Mouse (Mus musculus): ENCODE measurements around the gene Inha. TPM values are rescaled to one million over a fixed set of nuclear protein-coding genes. Genes with fewer than 3 reads are reported as not detected.

The Inha gene
- polyA plus RNA-seq, 1 experiment from 2014 or later: 10.7 TPM

DNA sequence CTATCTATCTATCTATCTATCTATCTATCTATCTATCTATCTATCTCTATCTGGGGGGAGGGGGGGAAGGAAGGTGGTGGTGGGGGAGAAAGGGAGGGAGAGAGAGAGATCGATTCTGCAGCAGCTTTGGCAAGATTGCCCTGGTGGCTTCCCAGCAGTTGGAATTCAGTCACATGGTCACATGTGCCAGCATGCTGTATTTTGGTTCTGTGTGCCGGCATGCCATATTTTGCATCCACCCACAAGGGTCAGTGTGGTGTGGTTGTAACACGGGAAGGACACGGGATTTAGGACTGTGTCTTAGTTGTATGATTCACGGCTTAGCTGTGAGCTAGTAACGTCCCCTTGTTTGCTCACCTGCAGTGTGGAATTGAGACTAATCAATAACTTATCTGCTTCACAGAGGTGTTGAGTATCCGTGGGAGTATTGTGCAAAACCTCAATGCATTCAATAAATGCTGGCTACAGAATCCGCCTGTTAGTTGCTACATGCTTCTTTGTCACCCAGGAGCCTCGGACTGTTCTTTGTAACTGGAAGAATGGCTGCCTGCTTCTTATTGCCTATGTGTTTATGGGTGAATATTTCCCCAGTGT, 31.8 kb downstream of the Inha start:
- H3K4me3 ChIP-seq (ENCODE audit: low read length): no peak overlapping the region
- H3K27ac ChIP-seq (ENCODE audit: low read length): no peak overlapping the region
- ATAC-seq (ENCODE audit: low FRiP score, low TSS enrichment): no peak
- H3K9me3 ChIP-seq (ENCODE audit: low read length): no peaks in the 10 kb centered on the region
- no peak overlapping the region for H3K9ac ChIP-seq (replicated peaks; ENCODE audit: low read length)
- no peak overlapping the region for H3K4me2 ChIP-seq (replicated peaks; ENCODE audit: low read depth, low read length)
- peaks cover 22% of the 10 kb centered on the region for H3K36me3 ChIP-seq (ENCODE audit: insufficient read depth, low read length)
- no peaks in the 10 kb centered on the region for H3K27me3 ChIP-seq (ENCODE audit: insufficient read depth, low read length)
- peaks cover 6% of the 10 kb centered on the region for H3K4me1 ChIP-seq (ENCODE audit: insufficient read depth, low read length)
- WGBS: 60% methylated on average over 9 of the region's 9 CpGs

DNA sequence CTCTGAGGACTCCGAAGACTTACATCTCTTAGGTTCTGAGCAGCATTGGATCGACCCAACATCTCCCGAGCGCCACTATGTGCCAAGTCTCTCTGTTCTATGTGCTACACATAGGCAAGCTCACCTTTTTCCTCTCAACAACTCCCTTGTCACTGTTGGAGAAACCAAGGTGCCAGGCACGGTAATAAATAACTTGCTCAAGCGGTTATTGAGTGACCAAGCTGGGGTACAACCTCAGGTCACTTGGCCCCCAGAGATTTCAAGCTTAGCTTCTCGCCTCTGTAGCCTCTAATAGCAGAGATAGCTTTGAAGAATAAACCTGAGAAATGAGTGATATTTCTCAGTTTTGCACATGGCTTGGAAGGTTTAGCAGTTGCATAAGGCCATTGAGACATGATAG, 34.6 kb downstream of the Inha start:
- no peak overlapping the region for H3K27ac ChIP-seq (ENCODE audit: low read length)
- no peak overlapping the region for H3K4me2 ChIP-seq (replicated peaks; ENCODE audit: low read depth, low read length)
- H3K4me3 ChIP-seq (ENCODE audit: low read length): no peak overlapping the region
- H3K27me3 ChIP-seq (ENCODE audit: insufficient read depth, low read length): no peaks in the 10 kb centered on the region
- H3K4me1 ChIP-seq (ENCODE audit: insufficient read depth, low read length): peaks cover 7% of the 10 kb centered on the region
- no peak overlapping the region for H3K9ac ChIP-seq (replicated peaks; ENCODE audit: low read length)
- no peaks in the 10 kb centered on the region for H3K9me3 ChIP-seq (ENCODE audit: low read length)
- ATAC-seq (ENCODE audit: low FRiP score, low TSS enrichment): no peak
- peaks cover under 1% of the 10 kb centered on the region; the same call in 1 of the 2 replicates for H3K36me3 ChIP-seq (ENCODE audit: insufficient read depth, low read length)
- WGBS: 86% methylated on average over 7 of the region's 7 CpGs

DNA sequence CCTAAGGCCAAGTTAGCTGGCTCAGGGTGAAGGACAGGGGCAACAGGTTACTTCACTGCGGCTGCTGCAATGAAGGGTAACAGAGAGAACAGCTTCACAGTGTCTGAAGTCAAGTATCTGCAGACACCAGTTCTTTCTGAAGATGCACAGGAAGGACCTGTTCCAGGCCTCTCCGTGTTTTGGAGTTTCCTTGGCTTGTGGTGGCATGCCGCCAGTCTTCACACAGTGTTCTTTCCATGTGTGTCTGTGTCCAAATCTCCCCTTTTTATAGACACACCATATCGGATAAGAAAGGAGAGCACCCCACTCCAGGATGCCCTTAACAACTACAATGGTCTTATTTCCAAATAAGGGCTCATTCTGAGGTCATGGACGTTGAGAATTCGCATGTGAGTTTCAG, 37.5 kb downstream of the Inha start:
- Histone ChIP-seq H3K4me2 (replicated peaks; ENCODE audit: low read depth, low read length) (no peak overlapping the region), H3K27me3 (ENCODE audit: insufficient read depth, low read length) (no peaks in the 10 kb centered on the region), H3K27ac (ENCODE audit: low read length) (no peak overlapping the region), H3K4me1 (ENCODE audit: insufficient read depth, low read length) (peaks cover 14% of the 10 kb centered on the region), H3K9me3 (ENCODE audit: low read length) (no peaks in the 10 kb centered on the region), H3K4me3 (ENCODE audit: low read length) (no peak overlapping the region), H3K9ac (replicated peaks; ENCODE audit: low read length) (no peak overlapping the region), H3K36me3 (ENCODE audit: insufficient read depth, low read length) (0 out of 2 replicates have a peak, but pooled peaks cover 4% of the 10 kb centered on the region)
- WGBS: 84% methylated on average over 6 of the region's 6 CpGs
- no peak for ATAC-seq (ENCODE audit: low FRiP score, low TSS enrichment)

DNA sequence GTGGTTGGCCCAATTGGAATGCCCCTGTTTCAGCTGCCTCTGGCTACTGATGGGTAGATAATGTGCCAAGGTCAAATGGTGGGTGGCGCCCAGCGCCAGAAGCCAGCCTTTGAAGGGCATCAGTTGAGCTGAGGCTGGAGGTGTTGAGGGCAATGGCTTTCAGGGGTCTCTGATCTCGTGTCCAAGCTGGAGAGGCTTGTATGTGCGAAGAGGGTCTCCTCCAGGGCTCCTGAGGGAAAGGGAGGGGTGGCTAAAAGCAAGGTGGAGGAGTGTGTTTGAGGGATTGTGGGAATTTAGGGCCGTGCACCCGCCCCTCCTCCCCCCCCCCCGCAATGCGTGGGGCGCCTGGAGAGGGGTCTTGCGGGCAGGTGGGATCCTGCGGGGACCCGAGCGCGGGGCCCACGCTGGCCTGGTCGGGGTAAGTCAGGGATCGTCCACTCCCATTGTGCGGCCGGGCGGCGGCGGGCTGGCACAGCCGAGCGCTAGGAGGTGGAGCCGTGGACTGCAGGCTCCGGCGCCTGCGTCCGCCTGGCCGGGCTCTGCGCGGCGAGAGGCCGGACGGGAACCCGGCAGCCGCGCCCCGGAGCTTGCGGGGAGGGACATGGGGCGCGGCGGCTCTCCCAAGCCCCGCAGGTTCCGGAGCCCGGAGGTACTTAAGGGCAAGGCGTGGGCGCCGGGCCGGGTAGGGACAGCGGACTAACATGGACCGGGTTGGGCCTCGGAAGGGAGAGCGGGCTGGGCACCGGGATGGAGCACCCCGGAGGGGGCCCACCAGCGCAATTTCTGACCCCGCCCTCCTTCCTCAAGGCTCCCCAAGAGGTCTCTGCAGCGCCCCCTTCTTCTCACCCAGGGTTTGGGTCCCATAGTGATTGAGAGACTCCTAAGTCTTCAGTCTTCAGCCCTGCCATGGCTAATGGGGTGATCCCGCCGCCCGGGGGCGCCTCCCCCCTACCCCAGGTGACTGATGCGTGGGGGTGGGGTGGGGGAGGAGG, 39.4 kb downstream of the Inha start, which contains the start of gene Slc4a3:
Gene Slc4a3 (plus strand): TSS at position 302 of the 992 bp plus-strand sequence.
- Histone ChIP-seq H3K27me3 (ENCODE audit: insufficient read depth, low read length) (no peaks in the 10 kb centered on the region), H3K4me2 (replicated peaks; ENCODE audit: low read depth, low read length) (peak within 1 kb of the TSS; percentile 81), H3K4me3 (ENCODE audit: low read length) (peak within 1 kb of the TSS; percentile 80), H3K9me3 (ENCODE audit: low read length) (no peaks in the 10 kb centered on the region), H3K27ac (ENCODE audit: low read length) (peak within 1 kb of the TSS; percentile 88), H3K4me1 (ENCODE audit: insufficient read depth, low read length) (peaks cover 14% of the 10 kb centered on the region), H3K9ac (replicated peaks; ENCODE audit: low read length) (peak within 1 kb of the TSS; percentile 94), H3K36me3 (ENCODE audit: insufficient read depth, low read length) (peaks cover 10% of the 10 kb centered on the region; the same call in 1 of the 2 replicates)
- WGBS: under 1% methylated on average over 46 of the region's 64 CpGs
- ATAC-seq (ENCODE audit: low FRiP score, low TSS enrichment): peak; percentile 91

DNA sequence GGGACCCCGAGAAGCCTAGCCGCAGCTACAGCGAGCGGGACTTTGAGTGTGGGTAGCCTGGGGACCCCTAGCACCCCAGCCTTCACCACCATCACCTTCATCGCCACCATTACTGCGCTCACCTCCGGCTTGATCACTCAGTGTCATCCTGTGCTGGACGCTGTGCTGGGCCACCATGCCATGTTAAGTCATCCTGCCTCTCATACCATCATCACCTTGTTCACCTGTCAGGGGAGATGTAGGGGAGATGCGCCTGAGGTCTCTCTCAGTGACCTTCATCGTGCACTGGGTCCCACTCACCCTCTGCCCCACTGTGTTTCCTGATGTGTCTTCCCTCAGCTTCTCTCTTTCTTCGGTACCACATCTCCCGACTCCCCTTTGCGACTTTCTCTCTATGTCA, 40.5 kb downstream of the Inha start:
- ATAC-seq (ENCODE audit: low FRiP score, low TSS enrichment): no peak
- Histone ChIP-seq H3K27me3 (ENCODE audit: insufficient read depth, low read length) (no peaks in the 10 kb centered on the region), H3K4me1 (ENCODE audit: insufficient read depth, low read length) (peaks cover 14% of the 10 kb centered on the region), H3K9ac (replicated peaks; ENCODE audit: low read length) (no peak overlapping the region), H3K4me2 (replicated peaks; ENCODE audit: low read depth, low read length) (peak overlapping the region; percentile 81), H3K4me3 (ENCODE audit: low read length) (peak overlapping the region; percentile 80), H3K9me3 (ENCODE audit: low read length) (no peaks in the 10 kb centered on the region), H3K36me3 (ENCODE audit: insufficient read depth, low read length) (peaks cover 15% of the 10 kb centered on the region; the same call in 1 of the 2 replicates), H3K27ac (ENCODE audit: low read length) (no peak overlapping the region)
- WGBS: 95% methylated on average over 13 of the region's 13 CpGs

DNA sequence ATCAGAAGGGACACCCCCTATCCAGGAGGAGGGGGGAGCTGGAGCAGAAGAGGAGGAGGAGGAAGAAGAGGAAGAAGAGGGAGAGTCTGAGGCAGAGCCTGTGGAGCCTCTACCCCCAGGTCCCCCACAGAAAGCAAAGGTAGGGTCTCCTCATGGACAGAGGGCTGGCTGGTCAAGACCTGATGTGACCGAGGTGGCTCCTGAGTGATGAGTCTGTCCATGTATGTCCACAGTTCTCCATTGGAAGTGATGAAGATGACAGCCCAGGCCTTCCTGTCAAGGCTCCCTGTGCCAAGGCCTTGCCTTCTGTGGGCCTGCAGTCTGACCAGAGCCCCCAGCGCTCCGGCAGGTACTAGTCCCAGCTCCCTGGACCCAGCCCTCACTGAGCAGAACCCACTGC, 41.2 kb downstream of the Inha start:
- Histone ChIP-seq H3K27ac (ENCODE audit: low read length) (no peak overlapping the region), H3K36me3 (ENCODE audit: insufficient read depth, low read length) (peaks cover 21% of the 10 kb centered on the region), H3K4me2 (replicated peaks; ENCODE audit: low read depth, low read length) (no peak overlapping the region), H3K9ac (replicated peaks; ENCODE audit: low read length) (no peak overlapping the region), H3K4me1 (ENCODE audit: insufficient read depth, low read length) (peaks cover 14% of the 10 kb centered on the region), H3K4me3 (ENCODE audit: low read length) (no peak overlapping the region), H3K27me3 (ENCODE audit: insufficient read depth, low read length) (no peaks in the 10 kb centered on the region), H3K9me3 (ENCODE audit: low read length) (no peaks in the 10 kb centered on the region)
- no peak for ATAC-seq (ENCODE audit: low FRiP score, low TSS enrichment)
- WGBS: 85% methylated on average over 3 of the region's 3 CpGs

DNA sequence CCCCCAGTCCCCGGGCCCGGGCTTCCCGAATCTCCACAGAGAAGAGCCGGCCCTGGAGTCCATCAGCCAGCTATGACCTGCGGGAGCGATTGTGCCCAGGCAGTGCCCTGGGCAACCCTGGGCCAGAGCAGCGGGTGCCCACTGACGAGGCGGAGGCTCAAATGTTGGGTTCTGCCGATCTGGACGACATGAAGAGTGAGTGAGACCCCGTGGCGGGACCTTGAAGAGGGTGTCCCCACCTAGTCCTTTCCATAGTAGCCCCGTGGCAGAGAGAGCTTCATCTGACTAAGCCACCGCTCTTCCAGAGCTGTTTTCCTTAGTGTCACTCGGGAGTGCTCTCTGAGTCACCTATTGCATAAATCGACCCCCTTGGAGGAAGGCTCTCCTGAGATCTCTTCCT, 42.0 kb downstream of the Inha start:
- no peak for ATAC-seq (ENCODE audit: low FRiP score, low TSS enrichment)
- WGBS: 87% methylated on average over 17 of the region's 17 CpGs
- Histone ChIP-seq H3K9me3 (ENCODE audit: low read length) (no peaks in the 10 kb centered on the region), H3K9ac (replicated peaks; ENCODE audit: low read length) (no peak overlapping the region), H3K27ac (ENCODE audit: low read length) (no peak overlapping the region), H3K27me3 (ENCODE audit: insufficient read depth, low read length) (no peaks in the 10 kb centered on the region), H3K4me2 (replicated peaks; ENCODE audit: low read depth, low read length) (no peak overlapping the region), H3K36me3 (ENCODE audit: insufficient read depth, low read length) (peaks cover 27% of the 10 kb centered on the region), H3K4me3 (ENCODE audit: low read length) (no peak overlapping the region), H3K4me1 (ENCODE audit: insufficient read depth, low read length) (peaks cover 14% of the 10 kb centered on the region)

DNA sequence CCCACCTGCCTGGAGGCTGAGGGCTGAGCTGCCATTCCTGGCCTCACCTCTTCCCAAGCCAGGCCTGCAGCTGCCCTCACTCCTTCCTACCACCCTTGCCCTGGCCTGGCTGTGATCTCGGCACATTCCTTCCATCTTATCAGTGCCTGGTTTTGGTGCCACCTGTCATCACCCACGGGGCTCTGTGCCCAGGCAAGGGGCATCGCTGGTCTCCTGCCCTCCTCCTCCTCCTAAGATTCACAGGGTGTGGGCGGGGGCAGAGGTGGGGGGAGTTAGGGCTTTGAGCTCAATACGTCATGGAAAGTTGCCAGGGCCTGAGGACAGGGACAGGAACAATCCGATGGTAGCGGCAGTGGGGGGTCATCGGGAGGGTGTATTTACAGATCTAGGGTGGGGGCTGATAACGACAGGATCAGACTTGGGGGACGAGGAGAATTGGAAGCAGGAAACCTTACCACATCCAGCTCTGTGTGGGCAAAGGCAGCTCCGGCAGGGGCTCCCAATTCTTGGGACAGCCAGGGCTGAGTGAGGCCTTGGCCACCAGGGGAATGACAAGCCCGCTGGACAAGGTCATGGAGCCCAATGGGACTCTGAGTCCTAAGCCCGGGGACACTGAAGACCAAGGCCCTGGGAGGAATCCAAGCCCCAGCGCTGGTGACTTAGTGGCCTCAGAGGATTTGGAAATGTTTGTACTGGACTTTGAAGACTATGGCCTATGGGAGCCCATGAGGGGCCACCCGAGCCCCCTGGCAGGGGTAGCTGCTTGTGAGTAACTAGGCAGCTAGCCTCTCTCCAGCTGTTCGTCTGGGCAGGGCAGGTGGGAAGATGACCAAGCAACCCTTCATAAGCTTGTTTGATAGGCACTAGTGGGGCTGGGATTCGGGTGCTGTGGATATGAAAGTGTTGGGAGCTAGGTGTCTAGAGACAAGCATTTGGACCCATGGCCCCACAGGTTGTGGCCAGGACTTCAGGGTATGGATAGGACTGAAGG, 42.7 kb downstream of the Inha start:
- H3K4me3 ChIP-seq (ENCODE audit: low read length): no peak overlapping the region
- no peak for ATAC-seq (ENCODE audit: low FRiP score, low TSS enrichment)
- H3K36me3 ChIP-seq (ENCODE audit: insufficient read depth, low read length): peaks cover 34% of the 10 kb centered on the region
- no peaks in the 10 kb centered on the region for H3K9me3 ChIP-seq (ENCODE audit: low read length)
- 78% methylated on average over 17 of the region's 17 CpGs for WGBS
- H3K9ac ChIP-seq (replicated peaks; ENCODE audit: low read length): no peak overlapping the region
- no peak overlapping the region for H3K27ac ChIP-seq (ENCODE audit: low read length)
- no peaks in the 10 kb centered on the region for H3K27me3 ChIP-seq (ENCODE audit: insufficient read depth, low read length)
- peaks cover 14% of the 10 kb centered on the region for H3K4me1 ChIP-seq (ENCODE audit: insufficient read depth, low read length)
- no peak overlapping the region for H3K4me2 ChIP-seq (replicated peaks; ENCODE audit: low read depth, low read length)

DNA sequence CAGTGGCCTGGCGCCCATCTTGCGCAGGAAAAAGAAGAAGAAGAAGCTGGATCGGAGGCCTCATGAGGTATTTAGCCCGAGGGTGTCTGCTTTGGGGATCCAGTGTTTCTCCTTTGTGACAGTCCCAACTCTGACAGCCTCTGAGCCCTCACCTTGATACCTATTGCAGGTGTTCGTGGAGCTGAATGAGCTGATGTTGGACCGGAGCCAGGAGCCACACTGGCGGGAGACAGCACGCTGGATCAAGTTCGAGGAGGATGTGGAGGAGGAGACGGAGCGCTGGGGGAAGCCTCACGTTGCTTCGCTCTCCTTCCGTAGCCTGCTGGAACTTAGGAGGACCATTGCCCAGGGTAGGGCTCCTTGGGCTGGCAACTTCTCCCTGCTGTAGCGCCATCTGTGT, 43.7 kb downstream of the Inha start:
- no peak overlapping the region for H3K4me3 ChIP-seq (ENCODE audit: low read length)
- H3K36me3 ChIP-seq (ENCODE audit: insufficient read depth, low read length): peaks cover 43% of the 10 kb centered on the region
- WGBS: 61% methylated on average over 15 of the region's 15 CpGs
- H3K27ac ChIP-seq (ENCODE audit: low read length): no peak overlapping the region
- H3K9me3 ChIP-seq (ENCODE audit: low read length): no peaks in the 10 kb centered on the region
- no peak for ATAC-seq (ENCODE audit: low FRiP score, low TSS enrichment)
- H3K4me1 ChIP-seq (ENCODE audit: insufficient read depth, low read length): peaks cover 12% of the 10 kb centered on the region
- no peak overlapping the region for H3K9ac ChIP-seq (replicated peaks; ENCODE audit: low read length)
- H3K27me3 ChIP-seq (ENCODE audit: insufficient read depth, low read length): no peaks in the 10 kb centered on the region
- no peak overlapping the region for H3K4me2 ChIP-seq (replicated peaks; ENCODE audit: low read depth, low read length)
